Mouse (Mus musculus) intestine, postnatal 0 days (tissue): ENCODE data around the gene Gpr171. TPM values are rescaled to one million over a fixed set of nuclear protein-coding genes. Genes with fewer than 3 reads are reported as not detected.
"Not testable (repeated sequence)": the region's sequence is repeated elsewhere in the genome, so short reads cannot be mapped to it uniquely, and the experiment has no call there.

Experiments used
- ATAC-seq: fragments of 200-750 bp; cut with Nextera tagmentation; 2 replicates; pipeline ENCODE4 v1.8.0; 2017; ENCODE audit warnings: mild to moderate bottlenecking, moderate TSS enrichment, moderate library complexity
- H3K27ac ChIP-seq: fragments of 300-500 bp; sonication (generic); 2 replicates; pipeline ENCODE4 v1.5.1; 2014; ENCODE audit warnings: mild to moderate bottlenecking, low read depth, low read length, moderate library complexity
- H3K27me3 ChIP-seq: fragments of 300-500 bp; sonication (generic); replicated peaks from 2 replicates; pipeline ENCODE4 v1.6.1; 2014; ENCODE audit warnings: low read length, mixed read lengths; ENCODE audit not compliant: control insufficient read depth, insufficient read depth
- H3K36me3 ChIP-seq: fragments of 300-500 bp; sonication (generic); 2 replicates; pipeline ENCODE4 v1.6.1; 2014; ENCODE audit warnings: mild to moderate bottlenecking, moderate library complexity; ENCODE audit not compliant: control insufficient read depth, insufficient read depth
- H3K4me1 ChIP-seq: fragments of 300-500 bp; sonication (generic); replicated peaks from 2 replicates; pipeline ENCODE4 v1.6.1; 2014; ENCODE audit warnings: antibody characterized with exemption, low read length, mixed read lengths; ENCODE audit not compliant: control insufficient read depth, insufficient read depth
- H3K4me2 ChIP-seq: fragments of 300-500 bp; sonication (generic); replicated peaks from 2 replicates; pipeline ENCODE4 v1.6.1; 2014; ENCODE audit warnings: low read depth, mild to moderate bottlenecking, moderate library complexity
- H3K4me3 ChIP-seq: fragments of 300-500 bp; sonication (generic); 2 replicates; pipeline ENCODE4 v1.5.1; 2014; ENCODE audit warnings: low read depth, low read length
- H3K9ac ChIP-seq: fragments of 300-500 bp; sonication (generic); 2 replicates; pipeline ENCODE4 v1.6.1; 2014; ENCODE audit warnings: mild to moderate bottlenecking, low read depth, low read length
- H3K9me3 ChIP-seq: fragments of 300-500 bp; sonication (generic); 2 replicates; pipeline ENCODE4 v1.6.1; 2016; ENCODE audit warnings: mixed run types; ENCODE audit not compliant: control insufficient read depth
- CTCF ChIP-seq: sonication (generic); IDR thresholded peaks from 2 replicates; pipeline ENCODE4 v1.5.1; 2016; ENCODE audit warnings: low read depth, mild to moderate bottlenecking, control low read depth, antibody characterized with exemption, moderate library complexity
- WGBS: fragments of 180-500 bp; shearing (Covaris S2); extraction: QIAGEN DNeasy Blood & Tissue Kit; methylation state at CpG from one replicate; pipeline ENCODE4 v1.1.7; 2014; 5-methylcytosine and 5-hydroxymethylcytosine counted together
- polyA plus RNA-seq: library from polyadenylated mRNA; unstranded; fragments of >200 nt; fragmentation: Nextera tagmentation; extraction: Ambion mirVana; gene quantifications from 2 replicates; pipeline ENCODE4 v1.2.1, GENCODE M21; 2015

Gene Gpr171
- polyA plus RNA-seq, 1 experiment from 2014 or later, result 0.57 TPM

DNA sequence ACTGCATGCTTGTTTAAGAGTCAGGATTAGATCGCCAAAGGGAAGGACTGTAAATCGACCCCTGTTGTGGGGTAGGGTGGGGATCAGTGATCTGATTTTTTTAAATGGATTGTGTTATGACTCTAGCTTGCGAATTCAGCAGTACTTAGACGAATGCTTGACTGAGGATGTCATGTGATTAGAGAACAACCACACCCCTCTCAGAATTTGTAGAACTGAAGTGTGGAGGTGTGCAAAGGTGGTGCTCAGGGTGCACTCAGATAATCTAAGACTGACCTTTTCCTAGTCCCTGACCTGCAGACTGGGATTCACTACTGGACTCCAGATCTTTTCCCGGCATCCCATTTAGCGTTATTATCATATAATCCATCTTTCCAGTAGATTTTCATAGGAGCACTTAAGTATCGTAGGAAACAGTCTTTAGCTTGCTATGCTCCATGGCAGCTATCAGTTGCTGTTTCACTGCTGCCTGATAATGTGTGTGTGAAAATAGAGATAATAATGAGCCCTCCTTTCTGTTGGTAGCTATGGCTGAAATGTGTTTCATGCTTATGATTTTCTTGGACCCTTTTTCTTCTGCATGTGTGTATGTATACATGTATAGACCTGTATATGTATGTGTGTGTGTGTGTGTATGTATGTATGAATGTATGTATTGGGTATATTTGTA is 20.3 kb upstream of the Gpr171 start:
- ATAC-seq, result no peak
- no peaks in the 10 kb centered on the region for H3K36me3 ChIP-seq
- TF ChIP-seq CTCF, result no peak
- H3K4me2 ChIP-seq, result no peak overlapping the region
- no peaks in the 10 kb centered on the region for H3K4me1 ChIP-seq
- H3K27ac ChIP-seq, result no peak overlapping the region
- H3K4me3 ChIP-seq, result no peak overlapping the region
- H3K9ac ChIP-seq, result no peak overlapping the region
- no peaks in the 10 kb centered on the region for H3K9me3 ChIP-seq
- no peaks in the 10 kb centered on the region for H3K27me3 ChIP-seq
- WGBS, result 55% methylated on average over 7 of the region's 7 CpGs

DNA sequence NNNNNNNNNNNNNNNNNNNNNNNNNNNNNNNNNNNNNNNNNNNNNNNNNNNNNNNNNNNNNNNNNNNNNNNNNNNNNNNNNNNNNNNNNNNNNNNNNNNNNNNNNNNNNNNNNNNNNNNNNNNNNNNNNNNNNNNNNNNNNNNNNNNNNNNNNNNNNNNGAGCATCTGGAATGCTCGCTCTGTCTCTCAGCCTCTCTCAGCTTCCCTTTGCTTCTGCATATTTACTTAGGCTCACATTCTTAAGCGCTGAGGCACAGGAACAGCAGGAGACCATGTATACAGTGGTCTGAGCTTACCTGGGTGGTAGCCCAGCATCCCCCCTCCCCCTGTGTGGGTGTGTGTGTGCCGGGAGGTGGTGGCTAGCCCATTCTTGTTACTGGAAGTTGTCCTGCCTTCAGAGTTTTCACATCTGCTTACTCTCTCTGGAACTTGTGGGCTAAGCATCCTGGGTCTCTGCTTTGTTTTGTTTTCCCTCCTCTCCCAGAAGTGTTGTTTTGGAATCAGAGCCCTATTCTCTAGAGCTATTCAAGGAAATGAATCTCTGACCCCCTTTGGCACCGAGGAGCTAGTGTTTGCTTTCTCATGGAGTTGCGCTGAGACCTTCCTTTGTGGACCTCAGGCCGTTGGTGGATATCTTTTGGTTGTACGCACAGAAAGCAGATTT is 19.6 kb upstream of the Gpr171 start:
- no peak overlapping the region for H3K27ac ChIP-seq
- H3K9ac ChIP-seq, result no peak overlapping the region
- ATAC-seq, result no peak
- H3K4me1 ChIP-seq, result no peaks in the 10 kb centered on the region
- H3K27me3 ChIP-seq, result no peaks in the 10 kb centered on the region
- H3K4me2 ChIP-seq, result no peak overlapping the region
- no peak overlapping the region for H3K4me3 ChIP-seq
- no peaks in the 10 kb centered on the region for H3K9me3 ChIP-seq
- H3K36me3 ChIP-seq, result no peaks in the 10 kb centered on the region
- WGBS, result 31% methylated on average over 7 of the region's 7 CpGs
- TF ChIP-seq CTCF, result no peak

DNA sequence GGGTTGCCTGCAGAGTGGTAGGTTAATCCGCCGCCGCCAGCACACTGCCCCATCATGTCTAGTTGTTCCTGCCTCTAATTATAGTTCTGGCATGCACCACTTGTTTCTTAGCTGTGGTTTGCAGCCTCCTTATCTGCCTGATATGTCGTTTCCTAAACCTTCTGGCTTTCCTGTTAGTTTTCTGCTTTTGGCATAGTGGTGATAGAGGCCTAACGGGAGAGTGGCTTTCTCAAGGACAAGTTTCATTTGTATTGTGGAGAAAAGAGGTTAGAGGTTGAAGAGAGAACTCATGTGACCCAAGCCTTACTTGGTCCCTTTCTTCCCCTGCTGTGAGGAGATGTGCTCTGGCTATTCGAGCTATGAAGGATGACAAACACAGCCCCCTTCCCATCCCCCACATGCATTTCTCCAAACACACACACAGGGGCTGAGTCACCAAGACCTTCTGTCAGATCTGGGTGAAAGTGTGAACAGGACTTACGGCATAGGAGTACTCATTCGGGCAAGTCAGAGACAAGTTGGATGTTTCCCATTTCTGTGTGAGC is 12.4 kb upstream of the Gpr171 start:
- Histone ChIP-seq H3K4me1 (no peaks in the 10 kb centered on the region), H3K4me3 (no peak overlapping the region), H3K27ac (no peak overlapping the region), H3K4me2 (no peak overlapping the region), H3K36me3 (no peaks in the 10 kb centered on the region), H3K9ac (no peak overlapping the region), H3K9me3 (no peaks in the 10 kb centered on the region), H3K27me3 (no peaks in the 10 kb centered on the region)
- 80% methylated on average over 8 of the region's 8 CpGs for WGBS
- TF ChIP-seq CTCF, result no peak
- ATAC-seq, result no peak

DNA sequence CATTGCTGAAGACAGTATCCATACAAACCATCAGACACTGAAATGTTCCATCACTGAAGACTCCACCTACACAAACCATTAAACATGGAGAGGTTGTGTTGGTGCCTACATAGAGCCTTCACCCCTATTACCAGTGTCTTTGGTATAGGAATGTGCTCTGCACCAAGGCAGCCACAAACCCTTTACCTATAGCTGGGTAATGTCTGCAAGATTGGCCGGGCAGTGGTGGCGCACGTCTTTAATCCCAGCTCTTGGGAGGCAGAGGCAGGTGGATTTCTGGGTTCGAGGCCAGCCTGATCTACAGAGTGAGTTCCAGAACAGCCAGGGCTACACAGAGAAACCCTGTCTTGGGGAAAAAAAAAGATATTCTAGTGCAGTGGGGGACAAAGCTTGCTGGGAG is 11.7 kb upstream of the Gpr171 start:
- not testable (repeated sequence) for H3K4me1 ChIP-seq, H3K27ac ChIP-seq, ATAC-seq, H3K9me3 ChIP-seq, H3K36me3 ChIP-seq, H3K4me2 ChIP-seq, H3K27me3 ChIP-seq, H3K9ac ChIP-seq, H3K4me3 ChIP-seq
- WGBS, result 97% methylated on average over 4 of the region's 4 CpGs

DNA sequence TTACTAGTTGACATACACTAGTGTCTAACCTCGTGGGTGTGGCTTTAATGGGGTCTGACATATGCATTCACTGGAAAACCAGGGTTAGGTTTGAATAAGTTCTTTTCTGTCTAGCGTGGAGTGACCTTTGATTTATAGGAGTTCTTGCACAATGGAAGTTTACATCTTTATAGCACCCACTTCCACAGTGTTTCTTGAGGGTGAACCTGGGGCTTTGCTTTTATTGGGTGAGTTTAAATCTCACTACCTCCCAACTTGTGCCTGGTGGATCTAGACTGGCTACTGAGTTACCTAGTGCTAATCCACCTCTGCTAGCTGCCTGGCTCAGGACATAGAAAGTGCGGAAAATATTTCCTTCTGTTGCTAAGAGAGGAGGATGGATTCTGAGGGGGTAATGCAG is 10.3 kb upstream of the Gpr171 start:
- Histone ChIP-seq H3K4me1 (no peaks in the 10 kb centered on the region), H3K4me3 (no peak overlapping the region), H3K27ac (no peak overlapping the region), H3K9ac (no peak overlapping the region), H3K27me3 (no peaks in the 10 kb centered on the region), H3K36me3 (no peaks in the 10 kb centered on the region), H3K4me2 (no peak overlapping the region), H3K9me3 (no peaks in the 10 kb centered on the region)
- peak; percentile 51; the same call in 1 of the 2 replicates for ATAC-seq
- no peak for TF ChIP-seq CTCF
- WGBS, result 46% methylated on average over 3 of the region's 3 CpGs

DNA sequence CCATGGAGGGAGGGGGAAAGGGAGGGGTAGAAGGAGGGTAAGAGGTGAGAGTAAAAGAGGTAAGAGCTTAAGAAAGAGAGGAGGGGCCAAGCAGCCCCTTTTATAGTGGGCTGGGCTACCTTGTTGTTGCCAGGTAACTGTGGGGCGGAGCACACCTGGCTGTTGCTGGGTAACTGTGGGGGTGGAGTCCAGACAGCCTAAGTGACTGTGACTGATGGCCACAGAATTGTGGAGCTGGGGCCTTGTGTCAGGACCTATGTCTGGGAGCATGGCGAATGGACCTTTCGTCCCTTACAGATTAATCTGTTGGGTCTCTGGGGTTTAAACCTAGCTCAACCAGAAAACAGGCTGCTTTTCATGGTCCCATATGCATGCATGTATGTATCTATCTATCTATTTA is 8.2 kb upstream of the Gpr171 start:
- not testable (repeated sequence) for H3K27ac ChIP-seq, H3K9ac ChIP-seq, H3K27me3 ChIP-seq, H3K36me3 ChIP-seq, H3K4me3 ChIP-seq, H3K9me3 ChIP-seq, H3K4me2 ChIP-seq, ATAC-seq, H3K4me1 ChIP-seq
- WGBS, result 98% methylated on average over 3 of the region's 3 CpGs
